Mouse (Mus musculus): ENCODE measurements around the gene Ceacam20.
"Not testable (repeated sequence)": the region's sequence is repeated elsewhere in the genome, so short reads cannot be mapped to it uniquely, and the experiment has no call there.

Gene Ceacam20

GRCm38 (mm10) chr7:19964985-19965579 lies at the start of gene Ceacam20:
TSS of gene Ceacam20 (plus strand) at chr7:19965412.
- no peak for DNase-seq

- DNase-seq: no peak
Measured at GRCm38 (mm10) chr7:19920166-19920505, 45.1 kb upstream of the Ceacam20 start.

DNA sequence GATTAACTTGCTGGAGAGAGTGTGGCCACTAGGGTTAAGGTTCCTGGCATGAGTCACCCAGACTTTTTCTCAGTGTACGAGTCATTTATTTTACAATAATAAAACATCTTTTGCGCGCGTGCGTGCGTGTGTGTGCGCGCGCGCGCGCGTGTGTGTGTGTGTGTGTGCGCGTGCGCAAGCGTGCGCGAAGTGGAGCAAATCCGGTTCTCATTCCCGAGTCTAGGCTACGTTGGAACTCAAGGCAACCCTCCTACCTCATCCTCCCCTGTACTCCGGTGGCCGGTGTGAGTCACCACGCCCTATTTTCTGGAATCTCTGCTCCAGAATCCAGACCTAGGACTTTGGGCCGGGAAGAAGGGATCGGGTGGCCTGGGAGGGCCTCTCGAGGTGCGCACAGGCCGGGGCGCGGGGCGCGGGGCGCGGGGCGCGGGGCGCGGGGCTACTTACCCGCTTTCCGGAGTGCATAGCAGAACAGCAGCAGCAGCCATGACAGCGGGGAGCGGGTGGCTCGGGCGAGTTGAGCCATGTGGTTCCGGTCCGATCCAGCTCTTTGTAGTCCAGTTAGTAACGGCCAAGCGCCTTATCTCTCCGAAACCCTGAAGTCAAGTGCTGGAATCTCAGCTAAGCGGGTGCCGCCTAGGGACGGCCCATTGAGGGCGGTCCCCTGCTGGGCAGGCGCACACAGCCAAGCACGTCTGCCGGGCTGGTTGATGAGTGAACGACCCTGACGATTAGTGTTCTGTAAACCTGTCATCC lies 44.5 kb upstream of the Ceacam20 start, which contains the start of gene Pvr:
TSS of gene Pvr (minus strand) at position 655 of the 756 bp plus-strand sequence.
- peak; percentile 87 for DNase-seq

- DNase-seq: no peak
Measured at GRCm38 (mm10) chr7:19923354-19923753, 41.9 kb upstream of the Ceacam20 start.

DNA sequence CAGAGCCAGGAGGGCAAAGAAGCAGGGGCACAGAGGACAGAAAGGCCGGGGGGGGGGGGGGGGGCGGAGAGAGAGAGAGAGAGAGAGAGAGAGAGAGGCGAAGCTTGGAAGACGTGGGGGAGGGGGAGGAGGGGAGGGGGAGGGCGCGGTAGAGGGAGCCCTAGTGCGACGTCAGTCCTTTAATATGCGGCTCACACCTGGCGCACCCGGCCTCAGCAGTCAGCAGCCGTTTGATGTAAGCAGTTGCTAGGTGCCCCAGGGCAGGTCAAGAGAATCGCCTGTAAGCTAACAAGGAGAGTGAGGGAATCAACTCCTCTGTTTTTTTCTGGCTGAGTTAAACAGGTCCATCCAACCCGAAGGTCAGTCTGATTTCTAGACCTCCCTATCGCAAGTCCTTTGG lies 41.4 kb upstream of the Ceacam20 start:
- DNase-seq: no peak

GRCm38 (mm10) chr7:19925376-19925775 lies 39.8 kb upstream of the Ceacam20 start:
- no peak for DNase-seq

DNA sequence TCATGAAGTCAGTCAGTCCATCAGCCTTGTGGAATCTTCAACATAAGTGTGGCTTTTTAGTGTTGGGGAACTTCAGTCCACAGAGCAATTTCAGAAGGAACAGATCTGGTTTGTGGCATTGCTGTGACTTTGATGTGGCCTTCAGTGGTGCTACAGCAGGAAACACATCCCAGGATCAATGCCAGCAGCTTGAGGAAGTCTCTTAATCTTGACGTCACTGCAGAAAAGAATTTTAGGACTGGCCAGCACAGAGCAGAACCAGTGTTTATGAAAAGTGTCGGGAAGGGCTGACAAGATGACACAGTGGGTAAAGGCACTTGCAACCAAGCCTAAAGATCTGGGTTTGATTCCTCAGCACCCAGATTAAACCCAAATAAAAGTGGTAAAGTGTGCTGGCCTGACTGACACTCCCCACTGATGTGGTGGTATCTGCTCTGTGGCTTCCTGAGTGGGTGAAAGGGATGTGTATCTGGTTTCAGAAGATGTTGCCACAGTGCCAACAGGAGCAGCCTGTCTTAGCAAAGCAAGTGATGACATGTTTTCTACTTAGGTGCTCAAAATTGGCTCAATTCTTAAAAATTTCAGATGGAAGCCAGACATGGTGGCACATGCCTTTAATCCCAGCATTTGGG lies 38.2 kb upstream of the Ceacam20 start:
- peak; percentile 34 for DNase-seq

DNA sequence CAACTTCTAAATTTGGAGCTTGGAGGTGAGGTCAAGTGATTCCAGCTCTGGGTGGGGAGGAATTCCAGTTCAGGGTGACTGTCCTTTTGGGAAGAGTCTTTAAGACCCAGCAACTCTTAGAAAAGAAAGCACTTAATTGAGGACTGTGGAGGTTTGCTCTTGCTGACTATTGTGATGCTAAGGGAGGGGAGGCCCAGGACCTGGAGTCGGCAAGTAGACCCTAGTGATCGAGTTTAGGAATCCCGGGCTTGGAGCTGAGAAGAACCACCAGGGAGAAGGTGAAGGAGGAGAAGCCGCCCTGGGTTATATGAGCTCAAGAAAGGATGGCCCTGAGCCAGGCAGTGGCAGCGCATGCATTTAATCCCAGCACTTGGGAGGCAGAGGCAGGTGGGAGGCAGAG lies 36.7 kb upstream of the Ceacam20 start:
- DNase-seq: no peak

DNA sequence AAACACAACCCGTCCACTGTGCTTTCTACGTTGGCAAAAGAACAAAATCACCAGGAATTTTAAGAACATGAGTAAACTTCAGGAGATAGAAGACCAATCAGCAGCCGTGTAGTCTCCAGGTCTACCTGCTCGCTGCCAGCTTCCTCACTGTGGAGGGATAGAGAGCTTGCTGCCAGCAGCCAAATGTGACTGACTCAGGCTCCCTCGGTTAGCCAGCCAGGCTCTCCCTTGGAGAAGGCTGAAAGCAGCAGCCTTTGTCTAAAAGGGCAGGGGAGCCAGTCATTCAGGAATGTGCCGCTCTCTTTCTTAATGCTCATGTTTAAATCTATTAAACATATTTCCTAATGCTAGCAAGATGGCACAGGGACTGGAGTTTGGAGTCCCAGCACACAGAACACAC lies 34.7 kb upstream of the Ceacam20 start:
- not testable (repeated sequence) for DNase-seq

DNA sequence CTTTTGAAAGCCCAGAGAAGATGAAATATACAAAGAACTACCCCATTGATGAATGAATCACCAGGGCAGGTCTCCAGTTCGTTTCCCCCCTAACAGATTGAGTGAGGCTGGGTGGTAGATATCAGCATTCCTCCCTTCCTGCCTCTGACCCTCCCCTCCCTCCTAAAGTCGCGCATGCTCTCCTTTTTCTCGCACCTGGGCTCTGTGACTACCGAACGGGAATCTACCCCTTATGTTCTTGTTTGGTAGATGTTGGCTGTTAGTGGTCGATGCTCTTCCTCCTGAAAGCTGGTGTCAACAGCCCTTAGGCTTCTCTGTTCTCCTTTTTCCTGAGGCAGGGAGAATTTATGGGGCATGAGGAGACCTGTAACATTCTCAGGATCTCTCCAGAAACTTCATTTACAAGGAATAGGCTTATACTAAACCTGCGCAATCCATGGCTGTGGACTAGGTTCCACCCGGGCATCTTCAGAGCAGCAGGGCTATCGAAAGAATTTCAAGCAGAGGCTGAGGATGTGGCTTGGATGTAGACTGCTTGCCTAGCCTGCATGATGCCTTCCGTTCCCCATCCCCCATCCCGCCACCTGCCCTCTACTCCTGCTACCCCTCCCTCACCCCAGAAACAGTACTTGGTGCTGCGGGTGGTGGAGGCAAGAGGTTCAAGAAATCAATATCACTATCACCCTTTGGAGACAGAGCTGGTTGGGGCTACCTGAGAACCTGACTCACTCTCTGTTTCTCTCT lies 32.9 kb upstream of the Ceacam20 start:
- DNase-seq: no peak

DNA sequence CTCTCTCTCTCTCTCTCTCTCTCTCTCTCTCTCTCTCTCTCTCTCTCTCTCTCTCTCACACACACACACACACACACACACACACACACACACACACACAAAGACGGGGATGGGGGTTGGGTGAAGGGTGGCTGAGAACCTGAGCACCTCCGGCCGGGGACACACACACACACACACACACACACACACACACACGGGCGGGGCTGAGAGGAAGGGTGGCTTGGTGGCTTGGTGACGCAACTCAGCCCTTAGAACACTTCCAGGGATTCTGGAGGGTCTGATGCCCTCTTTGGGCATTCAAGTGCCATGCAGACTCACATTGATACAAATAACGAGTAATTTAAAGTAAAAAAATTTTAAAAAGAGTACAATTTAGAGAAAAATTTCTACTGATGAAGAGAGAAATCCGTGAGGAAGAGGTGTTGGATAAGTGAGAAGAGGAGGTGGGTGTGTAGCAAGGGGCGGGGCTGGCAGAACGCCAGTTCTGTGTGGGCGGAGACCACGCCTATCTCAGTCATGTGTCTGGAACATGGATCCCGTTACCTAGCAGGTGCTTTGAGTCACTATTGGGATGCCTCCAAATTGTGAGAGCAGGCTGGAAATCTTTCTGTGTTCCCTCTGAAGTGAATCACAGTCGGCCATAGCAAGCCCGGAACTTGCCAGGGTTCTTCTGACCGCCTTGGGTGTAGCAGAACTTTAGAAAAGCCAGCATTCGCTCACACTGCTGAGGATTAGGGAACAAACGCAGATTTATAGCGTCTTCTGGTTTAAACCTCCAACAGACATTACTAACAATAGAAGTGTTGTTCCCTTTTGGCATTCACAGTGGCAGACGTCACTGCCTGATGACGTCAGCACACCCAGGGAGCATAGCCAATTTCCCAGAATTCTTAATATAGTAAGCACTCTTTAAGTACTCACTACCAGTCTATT lies 32.1 kb upstream of the Ceacam20 start:
- DNase-seq: peak; percentile 70

GRCm38 (mm10) chr7:19935171-19935751 lies 30.0 kb upstream of the Ceacam20 start:
- DNase-seq: peak; percentile 22

GRCm38 (mm10) chr7:19935961-19936360 lies 29.3 kb upstream of the Ceacam20 start:
- DNase-seq: peak; percentile 36

GRCm38 (mm10) chr7:19937229-19937821 lies 27.9 kb upstream of the Ceacam20 start:
- DNase-seq: no peak

GRCm38 (mm10) chr7:19939555-19940235 lies 25.5 kb upstream of the Ceacam20 start:
- peak; percentile 87 for DNase-seq

GRCm38 (mm10) chr7:19940256-19940655 lies 25.0 kb upstream of the Ceacam20 start:
- peak; percentile 25 for DNase-seq

DNA sequence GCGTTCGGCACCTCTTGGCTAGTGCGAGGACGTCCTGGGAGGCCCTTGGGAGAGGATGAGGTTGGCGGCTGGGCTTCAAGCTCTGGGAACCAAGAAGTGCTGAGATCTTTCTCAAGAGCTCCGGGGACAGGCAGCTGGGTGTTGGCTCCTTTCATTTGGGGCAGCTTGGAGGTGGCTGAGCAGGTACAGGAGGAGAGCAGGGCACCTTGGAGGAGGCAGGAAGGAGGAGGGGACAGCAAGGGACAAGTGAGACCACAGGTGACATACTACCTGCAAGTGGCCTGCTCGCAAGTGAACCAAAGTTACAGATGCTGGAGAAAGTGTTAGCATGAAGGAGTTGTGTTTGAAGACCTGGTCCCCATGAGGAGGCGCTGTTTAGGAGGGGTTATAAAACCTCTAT lies 20.5 kb upstream of the Ceacam20 start:
- no peak for DNase-seq

- DNase-seq: no peak
Measured at GRCm38 (mm10) chr7:19945201-19945600, 20.0 kb upstream of the Ceacam20 start.

GRCm38 (mm10) chr7:19945821-19946515 lies 19.2 kb upstream of the Ceacam20 start:
- no peak for DNase-seq

- no peak for DNase-seq
Measured at GRCm38 (mm10) chr7:19948956-19949355, 16.3 kb upstream of the Ceacam20 start.
